Mouse (Mus musculus): ENCODE measurements around the gene Fabp1. TPM values are rescaled to one million over a fixed set of nuclear protein-coding genes. Genes with fewer than 3 reads are reported as not detected.

Gene Fabp1
- polyA plus RNA-seq, 1 experiment from 2014 or later: 0.45 TPM

DNA sequence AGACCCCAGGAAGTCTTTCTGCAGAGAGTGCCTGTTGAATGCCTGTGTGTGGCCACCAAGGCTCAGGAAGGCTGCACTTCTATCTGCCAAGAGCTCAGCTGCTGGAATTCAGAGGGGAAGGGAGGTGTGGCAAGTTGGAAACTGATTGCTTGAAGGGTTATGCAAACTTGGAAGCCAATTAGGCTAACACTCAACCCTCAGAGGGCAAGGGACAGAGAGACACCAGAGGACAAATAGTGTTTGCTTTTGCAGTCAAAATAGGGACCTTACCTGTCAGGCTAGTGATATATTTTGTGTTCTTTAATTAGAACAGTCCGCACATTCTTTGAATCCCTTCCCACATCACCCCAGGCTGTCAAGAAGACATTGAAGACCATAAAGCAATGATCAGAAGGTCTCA lies 10.0 kb upstream of the Fabp1 start:
- Histone ChIP-seq H3K4me2 (no peak overlapping the region), H3K36me3 (replicated peaks) (no peaks in the 10 kb centered on the region), H3K9me3 (no peaks in the 10 kb centered on the region), H3K4me1 (no peaks in the 10 kb centered on the region), H3K9ac (no peak overlapping the region), H3K4me3 (no peak overlapping the region), H3K27ac (no peak overlapping the region), H3K27me3 (replicated peaks) (no peaks in the 10 kb centered on the region)
- ATAC-seq (replicated peaks): no peak
- 77% methylated on average over 1 of the region's 1 CpGs for WGBS

- Histone ChIP-seq H3K36me3 (replicated peaks) (no peaks in the 10 kb centered on the region), H3K9me3 (no peaks in the 10 kb centered on the region), H3K4me3 (no peak overlapping the region), H3K27me3 (replicated peaks) (no peaks in the 10 kb centered on the region), H3K4me1 (no peaks in the 10 kb centered on the region), H3K27ac (no peak overlapping the region), H3K9ac (no peak overlapping the region), H3K4me2 (no peak overlapping the region)
- no peak for ATAC-seq (replicated peaks)
- 91% methylated on average over 2 of the region's 2 CpGs for WGBS
These were observed 9.1 kb upstream of the Fabp1 start for GRCm38 (mm10) chr6:71190501-71190900.

DNA sequence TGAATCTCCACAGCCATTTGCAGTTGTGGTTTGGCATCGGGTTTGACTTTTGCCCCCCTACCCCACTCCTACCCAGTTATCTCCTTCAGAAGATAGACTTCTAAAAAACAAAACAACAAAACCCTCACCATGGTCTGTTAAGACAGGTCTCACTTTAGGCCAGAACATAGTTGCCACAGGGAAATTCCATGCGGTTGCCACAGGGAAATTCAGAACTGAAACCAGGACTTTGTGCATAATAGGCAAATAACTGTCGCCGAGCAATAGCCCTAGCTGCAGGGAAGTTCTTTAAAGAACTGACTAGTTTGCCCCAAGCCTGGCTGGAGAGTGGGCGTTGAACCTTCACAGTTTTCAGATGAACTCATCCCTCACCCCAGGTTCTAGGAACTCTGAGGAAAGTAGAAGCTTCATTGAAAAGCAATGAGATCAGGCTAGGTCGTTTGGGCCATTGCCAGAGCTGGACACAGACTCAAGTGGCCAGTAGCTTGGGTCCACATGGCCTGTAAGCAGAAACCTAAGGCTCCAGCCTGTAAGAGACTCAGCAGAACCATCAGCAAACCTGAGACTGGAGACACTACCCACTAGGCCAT lies 6.4 kb upstream of the Fabp1 start:
- Histone ChIP-seq H3K4me3 (no peak overlapping the region), H3K4me1 (no peaks in the 10 kb centered on the region), H3K9me3 (no peaks in the 10 kb centered on the region), H3K36me3 (replicated peaks) (no peaks in the 10 kb centered on the region), H3K27ac (no peak overlapping the region), H3K9ac (no peak overlapping the region), H3K27me3 (replicated peaks) (no peaks in the 10 kb centered on the region), H3K4me2 (no peak overlapping the region)
- 81% methylated on average over 6 of the region's 6 CpGs for WGBS
- ATAC-seq (replicated peaks): no peak

DNA sequence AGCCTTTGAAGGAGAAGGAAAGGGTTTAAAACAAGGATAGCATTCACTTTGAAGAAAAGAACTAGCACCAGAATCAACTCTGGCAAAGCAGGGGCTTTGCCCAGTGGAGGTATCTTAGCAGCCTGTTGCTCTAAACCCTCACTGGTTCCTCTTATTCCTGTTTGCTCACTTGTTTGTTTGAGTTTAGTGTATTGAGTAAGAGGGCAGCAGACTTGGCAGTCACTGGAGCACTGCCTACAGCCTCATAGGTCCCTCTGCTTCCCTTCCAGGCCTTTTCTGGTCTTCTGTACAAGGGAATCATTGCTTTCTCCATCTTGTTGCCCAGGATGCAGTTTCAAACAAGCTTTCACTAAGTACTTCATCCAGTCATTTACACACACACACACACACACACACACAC lies 3.5 kb upstream of the Fabp1 start:
- H3K27me3 ChIP-seq (replicated peaks): no peaks in the 10 kb centered on the region
- H3K9ac ChIP-seq: no peak overlapping the region
- H3K9me3 ChIP-seq: no peaks in the 10 kb centered on the region
- H3K27ac ChIP-seq: no peak overlapping the region
- no peak for ATAC-seq (replicated peaks)
- no peaks in the 10 kb centered on the region for H3K4me1 ChIP-seq
- H3K36me3 ChIP-seq (replicated peaks): no peaks in the 10 kb centered on the region
- no peak overlapping the region for H3K4me3 ChIP-seq
- no peak overlapping the region for H3K4me2 ChIP-seq

GRCm38 (mm10) chr6:71197636-71198535 lies 1.7 kb upstream of the Fabp1 start:
- Histone ChIP-seq H3K36me3 (replicated peaks) (no peaks in the 10 kb centered on the region), H3K9me3 (no peaks in the 10 kb centered on the region), H3K4me3 (no peak overlapping the region), H3K27me3 (replicated peaks) (no peaks in the 10 kb centered on the region), H3K4me2 (no peak overlapping the region), H3K4me1 (no peaks in the 10 kb centered on the region), H3K9ac (no peak overlapping the region), H3K27ac (no peak overlapping the region)
- WGBS: 85% methylated on average over 13 of the region's 13 CpGs
- no peak for ATAC-seq (replicated peaks)

- no peaks in the 10 kb centered on the region for H3K9me3 ChIP-seq
- H3K27me3 ChIP-seq (replicated peaks): no peaks in the 10 kb centered on the region
- H3K27ac ChIP-seq: no peak overlapping the region
- H3K4me2 ChIP-seq: no peak overlapping the region
- H3K4me3 ChIP-seq: no peak overlapping the region
- H3K9ac ChIP-seq: no peak overlapping the region
- no peaks in the 10 kb centered on the region for H3K36me3 ChIP-seq (replicated peaks)
- 70% methylated on average over 5 of the region's 5 CpGs for WGBS
- no peaks in the 10 kb centered on the region for H3K4me1 ChIP-seq
- ATAC-seq (replicated peaks): no peak
These were observed 2.3 kb downstream of the Fabp1 start for GRCm38 (mm10) chr6:71201925-71202324.

DNA sequence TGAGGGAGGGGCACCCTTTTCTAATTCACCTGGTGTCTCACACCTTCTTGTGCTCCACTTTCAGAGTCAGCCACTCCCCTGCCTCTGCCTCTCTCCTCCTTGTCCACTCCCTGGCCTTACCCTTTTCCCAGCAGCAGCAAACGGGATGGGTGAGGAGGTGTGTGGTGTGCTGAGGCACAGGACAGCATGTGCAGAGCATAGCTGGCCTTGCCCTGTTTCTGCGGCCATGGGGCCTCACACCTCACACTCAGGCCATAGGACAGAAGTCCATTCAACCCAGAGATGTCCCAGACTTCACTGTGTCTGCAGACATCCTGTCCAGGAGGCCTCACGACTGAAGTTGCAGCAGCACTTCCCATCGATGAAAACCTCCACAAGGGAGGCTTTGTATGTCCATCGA lies 4.0 kb downstream of the Fabp1 start:
- no peak overlapping the region for H3K4me3 ChIP-seq
- no peak overlapping the region for H3K27ac ChIP-seq
- H3K4me2 ChIP-seq: no peak overlapping the region
- no peak overlapping the region for H3K9ac ChIP-seq
- no peaks in the 10 kb centered on the region for H3K9me3 ChIP-seq
- H3K4me1 ChIP-seq: no peaks in the 10 kb centered on the region
- WGBS: 88% methylated on average over 5 of the region's 5 CpGs
- ATAC-seq (replicated peaks): no peak
- H3K36me3 ChIP-seq (replicated peaks): no peaks in the 10 kb centered on the region
- H3K27me3 ChIP-seq (replicated peaks): no peaks in the 10 kb centered on the region

DNA sequence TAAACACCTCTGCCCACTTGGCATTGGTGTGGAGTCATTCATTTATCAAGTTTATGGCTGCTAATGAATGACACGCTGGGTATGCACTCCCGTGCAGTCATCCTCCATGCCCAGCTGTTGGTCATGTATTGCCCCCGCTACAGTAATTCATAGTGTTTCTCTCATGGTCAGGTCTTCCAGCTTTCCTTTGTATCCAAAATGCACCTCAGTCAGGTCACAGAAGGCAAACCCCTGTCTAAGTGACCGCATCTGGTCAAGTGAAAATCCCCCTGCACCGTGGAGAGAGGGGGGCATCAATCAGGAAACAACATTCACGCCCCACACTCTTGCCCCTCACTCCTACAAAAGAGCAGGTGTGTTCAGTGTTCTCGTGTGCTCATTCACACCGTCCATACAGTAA lies 4.5 kb downstream of the Fabp1 start:
- Histone ChIP-seq H3K4me2 (no peak overlapping the region), H3K36me3 (replicated peaks) (no peaks in the 10 kb centered on the region), H3K9me3 (no peaks in the 10 kb centered on the region), H3K4me1 (no peaks in the 10 kb centered on the region), H3K9ac (no peak overlapping the region), H3K27me3 (replicated peaks) (no peaks in the 10 kb centered on the region), H3K27ac (no peak overlapping the region), H3K4me3 (no peak overlapping the region)
- no peak for ATAC-seq (replicated peaks)
- 93% methylated on average over 8 of the region's 8 CpGs for WGBS

DNA sequence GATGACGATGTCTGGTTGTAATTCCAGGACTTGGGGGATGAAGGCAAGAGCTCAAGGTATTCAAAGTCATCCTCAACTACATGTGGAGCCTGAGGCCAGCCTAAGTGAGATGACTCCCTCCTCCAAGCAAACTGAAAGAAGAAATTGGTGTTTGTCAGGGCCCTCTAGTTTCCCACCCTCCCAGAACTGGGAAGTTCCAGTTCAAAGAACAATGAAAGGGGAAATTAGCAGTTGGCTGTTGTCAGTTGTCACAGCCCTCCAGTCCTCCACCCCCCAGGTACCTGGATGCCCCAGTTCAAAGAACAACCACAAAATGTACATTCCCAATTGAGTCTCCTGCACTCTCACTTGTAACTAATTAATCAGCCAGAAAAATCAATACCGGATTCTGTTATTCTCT lies 9.1 kb downstream of the Fabp1 start:
- no peak for ATAC-seq (replicated peaks)
- Histone ChIP-seq H3K4me2 (no peak overlapping the region), H3K27ac (no peak overlapping the region), H3K4me1 (no peaks in the 10 kb centered on the region), H3K9me3 (no peaks in the 10 kb centered on the region), H3K4me3 (no peak overlapping the region), H3K27me3 (replicated peaks) (no peaks in the 10 kb centered on the region), H3K9ac (no peak overlapping the region), H3K36me3 (replicated peaks) (no peaks in the 10 kb centered on the region)
- 80% methylated on average over 2 of the region's 2 CpGs for WGBS

DNA sequence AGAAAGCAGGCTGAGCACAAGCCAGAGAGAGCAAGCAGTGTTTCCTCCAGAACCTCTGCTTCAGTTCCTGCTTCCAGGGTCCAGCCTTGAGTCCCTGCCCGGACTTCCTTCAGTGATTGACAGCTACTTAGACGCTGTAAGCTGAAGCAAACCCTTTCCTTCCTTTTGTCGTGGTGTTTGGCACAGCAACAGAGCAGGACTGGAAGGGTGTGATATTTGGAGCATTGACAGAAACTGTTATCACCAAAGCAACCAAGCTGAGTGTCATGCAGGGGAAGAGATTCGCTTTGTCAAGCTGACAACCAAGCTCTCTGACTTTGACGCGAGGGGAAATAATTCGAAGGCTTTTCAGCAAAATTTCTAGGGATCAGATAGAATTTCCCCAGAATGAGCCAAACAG lies 12.3 kb downstream of the Fabp1 start:
- H3K4me2 ChIP-seq: no peak overlapping the region
- no peak for ATAC-seq (replicated peaks)
- no peak overlapping the region for H3K9ac ChIP-seq
- no peaks in the 10 kb centered on the region for H3K9me3 ChIP-seq
- H3K36me3 ChIP-seq (replicated peaks): no peaks in the 10 kb centered on the region
- H3K4me1 ChIP-seq: no peaks in the 10 kb centered on the region
- H3K27ac ChIP-seq: no peak overlapping the region
- H3K4me3 ChIP-seq: no peak overlapping the region
- 56% methylated on average over 7 of the region's 7 CpGs for WGBS
- no peaks in the 10 kb centered on the region for H3K27me3 ChIP-seq (replicated peaks)

- H3K4me1 ChIP-seq: no peaks in the 10 kb centered on the region
- no peak overlapping the region for H3K4me3 ChIP-seq
- no peaks in the 10 kb centered on the region for H3K36me3 ChIP-seq (replicated peaks)
- no peaks in the 10 kb centered on the region for H3K9me3 ChIP-seq
- H3K27me3 ChIP-seq (replicated peaks): no peaks in the 10 kb centered on the region
- no peak for ATAC-seq (replicated peaks)
- no peak overlapping the region for H3K9ac ChIP-seq
- no peak overlapping the region for H3K4me2 ChIP-seq
- WGBS: 98% methylated on average over 3 of the region's 3 CpGs
- no peak overlapping the region for H3K27ac ChIP-seq
These were observed 12.8 kb downstream of the Fabp1 start for GRCm38 (mm10) chr6:71212471-71212870.

DNA sequence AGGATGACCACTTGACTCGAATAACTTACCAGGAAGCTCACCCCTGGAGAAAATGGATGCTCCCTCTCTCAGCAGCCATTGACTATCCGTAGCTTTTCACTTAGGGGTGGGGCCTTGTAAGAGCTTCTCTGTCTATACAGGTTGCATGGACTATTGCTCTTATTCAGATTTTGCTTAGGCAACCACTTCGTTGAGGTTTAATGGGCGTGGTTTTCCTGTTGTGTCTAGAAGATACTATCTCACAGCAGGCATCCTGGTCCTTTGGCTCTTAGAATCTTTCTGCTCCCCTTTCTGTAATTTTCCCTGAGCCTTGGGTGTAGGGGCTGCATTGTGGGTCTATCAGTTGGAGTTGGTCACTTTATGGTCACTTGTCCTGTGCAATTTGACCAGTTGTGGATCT lies 21.9 kb downstream of the Fabp1 start:
- no peaks in the 10 kb centered on the region for H3K4me1 ChIP-seq
- H3K36me3 ChIP-seq (replicated peaks): no peaks in the 10 kb centered on the region
- no peak overlapping the region for H3K4me2 ChIP-seq
- no peaks in the 10 kb centered on the region for H3K9me3 ChIP-seq
- no peaks in the 10 kb centered on the region for H3K27me3 ChIP-seq (replicated peaks)
- no peak overlapping the region for H3K9ac ChIP-seq
- H3K4me3 ChIP-seq: no peak overlapping the region
- ATAC-seq (replicated peaks): no peak
- H3K27ac ChIP-seq: no peak overlapping the region
- 89% methylated on average over 4 of the region's 4 CpGs for WGBS
